Mouse (Mus musculus): ENCODE data around the gene Gm17359. TPM values are rescaled to one million over a fixed set of nuclear protein-coding genes. Genes with fewer than 3 reads are reported as not detected.

The Gm17359 gene
- total RNA-seq (2015): not detected in 2 replicates
- total RNA-seq (2017): not detected in 2 replicates

GRCm38 (mm10) chr3:79336044-79336766 lies at the start of gene Gm17359:
Gene Gm17359 (plus strand): TSS chr3:79336661.
- peak; percentile 36 for ATAC-seq (replicated peaks; ENCODE audit: poor library complexity)

DNA sequence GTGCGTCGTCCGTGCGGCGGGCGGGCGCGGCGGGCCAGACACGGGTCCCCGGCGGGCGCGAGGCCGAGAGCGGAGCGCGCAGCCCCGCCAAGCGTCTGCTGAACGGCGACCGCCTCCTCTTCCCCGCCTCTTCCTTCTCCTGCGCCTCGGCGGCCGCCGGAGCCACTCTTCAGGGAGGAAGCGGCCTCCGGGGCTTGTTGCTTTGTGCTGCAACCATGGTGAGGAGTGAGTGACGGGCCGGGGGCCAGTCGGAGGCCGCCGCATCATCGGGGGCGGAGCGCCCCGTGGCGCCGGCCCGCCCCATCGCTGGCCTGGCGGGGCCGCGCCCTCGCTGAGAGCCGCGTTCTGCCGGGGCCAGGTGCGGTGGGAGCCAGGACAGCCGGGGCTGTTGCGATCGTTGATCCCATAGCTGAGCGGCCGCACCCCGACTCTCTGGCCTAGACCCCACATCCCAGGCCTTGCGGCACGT lies 49.3 kb upstream of the Gm17359 start:
- peak; percentile 85 for ATAC-seq (replicated peaks; ENCODE audit: poor library complexity)

DNA sequence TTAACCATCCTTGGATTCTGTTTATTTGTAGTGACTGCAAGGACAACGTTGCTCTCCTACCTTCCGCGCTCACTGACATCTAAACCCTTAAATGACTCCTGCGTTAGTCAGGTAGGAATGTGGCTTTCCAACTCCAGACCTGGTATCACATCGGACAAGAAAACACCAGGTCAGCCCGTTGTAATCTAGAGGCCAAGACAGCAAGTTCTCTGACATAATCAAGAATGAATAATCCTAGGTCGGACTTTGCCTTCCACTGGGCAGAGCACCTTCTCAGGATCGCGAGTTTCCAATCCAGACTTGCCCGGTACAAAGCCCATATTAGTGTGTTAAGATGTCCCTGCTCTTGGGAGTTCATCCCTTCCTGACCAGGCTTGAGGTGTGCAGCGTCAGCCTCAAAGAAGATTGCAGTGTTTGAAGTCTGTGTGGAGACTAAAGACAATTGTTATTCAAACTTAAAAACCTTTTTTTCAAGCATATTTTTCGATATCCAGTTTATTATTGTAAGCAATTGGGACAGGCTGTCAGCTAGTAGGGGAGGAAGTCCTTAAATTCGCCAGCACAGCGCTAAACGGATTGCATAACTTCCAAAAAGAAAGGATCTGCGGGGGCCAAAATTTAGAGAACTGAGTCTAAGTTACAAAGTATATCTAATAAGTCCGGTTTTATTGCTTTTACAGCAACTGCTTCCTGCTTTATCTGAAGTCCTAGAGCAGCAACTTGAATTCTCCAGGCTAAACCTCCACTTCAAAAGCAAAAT lies 48.6 kb upstream of the Gm17359 start:
- peak; percentile 15; the same call in 1 of the 2 replicates for ATAC-seq (replicated peaks; ENCODE audit: poor library complexity)

- ATAC-seq (replicated peaks; ENCODE audit: poor library complexity): no peak
These were observed 47.4 kb upstream of the Gm17359 start for GRCm38 (mm10) chr3:79289050-79289449.

DNA sequence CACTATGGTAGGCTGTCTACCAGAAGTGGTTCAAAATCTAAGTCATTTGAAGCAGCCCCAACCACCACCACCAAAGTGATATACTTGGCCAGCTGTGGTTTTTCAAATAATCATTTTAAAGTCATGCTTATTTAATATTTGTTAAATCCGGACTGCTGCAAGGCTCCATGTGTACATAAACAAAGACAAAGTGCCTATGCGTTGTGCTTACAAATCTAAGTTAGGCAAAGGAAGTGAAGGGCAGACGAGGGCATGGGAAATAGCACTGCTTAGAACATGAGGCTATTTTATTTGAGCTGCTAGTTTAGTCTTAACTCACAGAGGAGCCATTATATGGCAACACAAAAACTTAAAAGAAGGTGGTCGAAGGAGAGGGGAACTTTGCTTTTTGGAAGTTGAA lies 43.4 kb upstream of the Gm17359 start:
- no peak for ATAC-seq (replicated peaks; ENCODE audit: poor library complexity)

DNA sequence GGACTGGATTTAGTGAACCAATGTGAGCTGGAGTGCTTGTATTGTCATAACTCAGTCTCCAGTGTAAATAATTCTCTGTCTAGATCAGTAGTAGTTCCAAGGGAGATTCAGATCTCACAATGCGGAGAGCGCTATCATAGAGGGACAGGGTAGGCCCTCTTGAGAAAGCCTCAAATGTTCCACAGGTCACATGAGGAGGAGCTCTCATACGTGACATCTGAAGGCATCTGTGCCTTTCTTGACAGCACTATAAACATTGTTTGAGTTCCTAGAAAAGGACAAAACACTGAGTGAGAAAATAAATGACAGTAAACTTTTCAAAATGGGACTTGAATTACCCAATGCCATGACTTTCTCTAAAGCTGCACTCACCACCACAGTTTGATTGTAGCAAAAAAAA lies 41.8 kb upstream of the Gm17359 start:
- ATAC-seq (replicated peaks; ENCODE audit: poor library complexity): no peak

DNA sequence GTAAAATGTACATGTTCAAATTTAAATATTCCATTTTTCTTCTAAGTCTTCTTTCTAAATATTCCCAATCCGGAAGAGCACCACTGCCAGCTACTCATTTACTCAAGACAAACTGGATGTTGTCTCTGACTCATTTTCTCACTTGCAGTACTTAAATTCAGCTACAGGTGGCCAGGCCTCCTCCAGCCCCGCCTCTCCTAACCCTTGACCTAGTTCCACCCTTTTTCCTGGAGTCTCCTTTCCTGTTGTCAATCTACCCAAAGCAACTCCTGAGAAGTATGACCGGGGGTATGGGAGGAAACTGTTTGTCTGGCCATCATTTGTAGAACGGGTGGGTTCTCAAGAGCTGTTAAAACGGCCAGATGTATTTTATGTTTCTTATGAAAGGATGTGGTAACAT lies 40.4 kb upstream of the Gm17359 start:
- ATAC-seq (replicated peaks; ENCODE audit: poor library complexity): 0 out of 2 replicates have a peak, but pooled peaks have one; percentile 39

GRCm38 (mm10) chr3:79296586-79296985 lies 39.9 kb upstream of the Gm17359 start:
- no peak for ATAC-seq (replicated peaks; ENCODE audit: poor library complexity)

- ATAC-seq (replicated peaks; ENCODE audit: poor library complexity): no peak
These were observed 39.2 kb upstream of the Gm17359 start for GRCm38 (mm10) chr3:79297281-79297680.

- ATAC-seq (replicated peaks; ENCODE audit: poor library complexity): no peak; the same call in 1 of the 2 replicates
These were observed 37.1 kb upstream of the Gm17359 start for GRCm38 (mm10) chr3:79299401-79299800.

GRCm38 (mm10) chr3:79308605-79309004 lies 27.9 kb upstream of the Gm17359 start:
- no peak for ATAC-seq (replicated peaks; ENCODE audit: poor library complexity)

- no peak for ATAC-seq (replicated peaks; ENCODE audit: poor library complexity)
These were observed 26.3 kb upstream of the Gm17359 start for GRCm38 (mm10) chr3:79310184-79310583.

DNA sequence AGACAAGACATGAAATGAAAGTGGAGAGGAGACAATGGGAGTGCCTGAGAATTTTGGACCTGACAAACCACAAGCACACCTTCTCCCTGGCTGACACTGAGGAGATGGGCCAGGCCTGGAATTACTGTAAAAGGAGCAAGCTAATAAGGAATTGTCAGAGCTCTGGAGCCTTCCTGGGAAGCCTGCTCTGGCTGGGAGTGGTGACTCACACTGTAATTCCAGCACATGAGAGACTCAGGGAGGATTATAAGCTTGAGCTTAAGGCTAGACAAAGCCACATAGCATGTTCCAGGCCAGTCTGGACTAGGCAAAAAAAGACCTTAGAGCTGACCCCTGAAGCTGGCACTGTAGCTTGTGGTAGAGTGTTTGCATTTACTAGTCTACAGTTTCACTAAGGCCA lies 24.6 kb upstream of the Gm17359 start:
- ATAC-seq (replicated peaks; ENCODE audit: poor library complexity): no peak

DNA sequence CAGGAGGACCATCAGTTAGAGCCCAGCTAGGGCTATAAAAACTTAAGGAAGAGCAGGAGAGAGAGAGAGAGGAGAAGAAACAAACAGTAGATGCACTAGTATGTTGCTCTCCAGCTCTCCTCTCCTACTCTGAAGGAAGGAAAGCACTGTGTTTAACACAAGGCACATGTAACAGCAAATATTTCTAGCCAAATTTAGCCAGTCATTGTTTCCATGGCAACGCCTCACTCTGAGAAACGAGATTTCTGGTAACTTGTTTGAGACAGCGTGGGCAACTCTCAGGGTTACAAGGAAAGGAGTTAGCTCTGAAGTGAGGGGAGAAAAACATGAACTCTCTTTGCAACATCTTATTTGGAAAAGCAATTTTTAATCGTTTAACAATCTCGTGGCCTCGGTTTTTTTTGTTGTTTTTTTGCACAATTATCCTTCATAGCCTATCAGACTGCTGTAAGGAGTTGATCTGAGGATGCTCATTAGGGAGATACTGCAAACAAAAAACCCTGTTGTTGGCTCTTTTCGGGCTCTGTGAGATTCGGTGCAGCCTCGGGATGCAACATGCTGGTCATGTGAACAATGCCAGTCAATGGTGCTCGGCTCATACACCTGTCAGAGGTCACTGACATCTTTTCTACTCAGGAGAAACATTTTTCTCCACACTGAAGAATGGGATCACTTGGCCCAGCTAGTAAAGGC lies 22.3 kb upstream of the Gm17359 start:
- ATAC-seq (replicated peaks; ENCODE audit: poor library complexity): no peak

GRCm38 (mm10) chr3:79324697-79325526 lies 11.5 kb upstream of the Gm17359 start:
- ATAC-seq (replicated peaks; ENCODE audit: poor library complexity): no peak

- ATAC-seq (replicated peaks; ENCODE audit: poor library complexity): no peak
These were observed 6.7 kb upstream of the Gm17359 start for GRCm38 (mm10) chr3:79329691-79330315.

GRCm38 (mm10) chr3:79333051-79333450 lies 3.4 kb upstream of the Gm17359 start:
- ATAC-seq (replicated peaks; ENCODE audit: poor library complexity): no peak

GRCm38 (mm10) chr3:79333643-79334200 lies 2.7 kb upstream of the Gm17359 start:
- ATAC-seq (replicated peaks; ENCODE audit: poor library complexity): peak; percentile 57

GRCm38 (mm10) chr3:79340737-79341136 lies 4.3 kb downstream of the Gm17359 start:
- ATAC-seq (replicated peaks; ENCODE audit: poor library complexity): no peak

Data from megakaryocyte progenitor cell, adult 5-6 weeks (primary cell).